Mouse (Mus musculus) mouse embryonic stem cell (cell line): ENCODE data around the gene Gm49392.

Source experiments
- in situ Hi-C, 2 experiments: fragments of 300-500 bp; cut with MboI; formaldehyde crosslinking; loops; 1 replicate in 1 of 2; 3 replicates in 1 of 2; pipeline ENCODE4 v1.14.3; 2019 to 2020; ENCODE audit warnings: low sequenced_read_pairs in 2 of 2, low pct_unique_long_range_greater_than_20kb in 1 of 2, mixed read lengths in 1 of 2; ENCODE audit not compliant: unreplicated experiment in 1 of 2

The Gm49392 gene

DNA sequence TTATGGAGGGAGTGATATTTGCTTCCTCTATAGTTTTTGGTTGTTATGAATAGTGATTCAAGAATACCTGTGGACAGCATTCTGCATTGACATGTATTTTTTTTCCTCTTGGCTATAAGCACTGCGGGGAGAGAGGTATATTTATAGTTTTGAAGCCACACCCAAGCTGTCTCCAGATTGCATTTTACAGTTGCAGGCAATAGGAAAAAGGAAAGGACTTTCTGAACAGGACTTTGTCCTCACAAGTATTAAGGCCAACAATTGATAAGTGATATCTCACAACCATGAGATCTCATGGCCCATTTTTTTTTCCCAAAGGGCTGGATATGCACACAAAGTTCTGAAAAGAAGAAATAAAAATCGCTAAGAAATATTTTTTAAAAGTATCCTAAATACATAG, 87.0 kb downstream of the Gm49392 start:
- in situ Hi-C loops, result no loop called here

DNA sequence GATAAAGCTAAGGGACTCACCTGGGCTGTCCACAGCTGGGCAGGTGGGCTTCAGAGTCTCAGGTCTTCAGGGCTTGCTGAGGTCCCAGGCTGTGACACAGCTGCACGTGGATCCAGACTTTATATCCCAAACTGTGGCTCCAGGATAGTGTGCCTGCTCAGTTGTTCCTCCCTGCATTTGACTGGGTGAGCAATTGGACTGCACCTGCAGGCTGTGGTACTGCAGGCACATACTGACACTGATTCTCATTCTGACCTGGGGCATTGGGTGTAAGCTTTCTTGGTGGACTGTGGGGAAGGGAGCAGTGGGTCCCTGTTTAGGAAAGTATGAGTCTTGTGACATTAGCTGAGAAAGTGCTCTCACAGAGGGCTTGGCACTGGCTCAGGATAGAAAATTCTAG, 93.9 kb downstream of the Gm49392 start, which contains the start of gene Ctsll3:
Ctsll3 (minus strand) TSS at position 101 of the 400 bp plus-strand sequence.
- in situ Hi-C loops, result no loop called here
